Mouse (Mus musculus) heart, embryonic 16.5 days (tissue): ENCODE results near the gene Pik3ip1. TPM values are rescaled to one million over a fixed set of nuclear protein-coding genes. Genes with fewer than 3 reads are reported as not detected.

ENCODE experiments used
- ATAC-seq: fragments of 200-750 bp; cut with Nextera tagmentation; replicated peaks from 2 replicates; pipeline ENCODE4 v1.8.0; 2017; ENCODE audit warnings: moderate number of reproducible peaks; ENCODE audit not compliant: insufficient read depth, low FRiP score; ENCODE audit errors: extremely low read depth
- H3K27ac ChIP-seq: fragments of 300-500 bp; sonication (generic); 2 replicates; pipeline ENCODE4 v1.5.1; 2014; ENCODE audit warnings: mild to moderate bottlenecking, low read length, control low read depth, moderate library complexity
- H3K27me3 ChIP-seq: fragments of 300-500 bp; sonication (generic); 2 replicates; pipeline ENCODE4 v1.6.1; 2014; ENCODE audit warnings: low read length, mixed read lengths; ENCODE audit not compliant: control insufficient read depth, insufficient read depth
- H3K36me3 ChIP-seq: fragments of 300-500 bp; sonication (generic); 2 replicates; pipeline ENCODE4 v1.6.1; 2014; ENCODE audit not compliant: control insufficient read depth, insufficient read depth
- H3K4me1 ChIP-seq: fragments of 300-500 bp; sonication (generic); 2 replicates; pipeline ENCODE4 v1.6.1; 2014; ENCODE audit warnings: low read length, mixed read lengths; ENCODE audit not compliant: control insufficient read depth, insufficient read depth
- H3K4me2 ChIP-seq: fragments of 300-500 bp; sonication (generic); 2 replicates; pipeline ENCODE4 v1.6.1; 2014; ENCODE audit warnings: low read depth, mild to moderate bottlenecking, control low read depth, low read length
- H3K4me3 ChIP-seq: fragments of 300-500 bp; sonication (generic); 2 replicates; pipeline ENCODE4 v1.5.1; 2014; ENCODE audit warnings: mild to moderate bottlenecking, control low read depth, low read length
- H3K9ac ChIP-seq: fragments of 300-500 bp; sonication (generic); 2 replicates; pipeline ENCODE4 v1.6.1; 2014; ENCODE audit warnings: low read length, control low read depth
- H3K9me3 ChIP-seq: fragments of 300-500 bp; sonication (generic); replicated peaks from 2 replicates; pipeline ENCODE4 v1.6.1; 2016; ENCODE audit warnings: low read length; ENCODE audit not compliant: control insufficient read depth
- WGBS: fragments of 180-500 bp; shearing (Covaris S2); extraction: QIAGEN DNeasy Blood & Tissue Kit; methylation state at CpG from one replicate; pipeline ENCODE4 v1.1.7; 2014; 5-methylcytosine and 5-hydroxymethylcytosine counted together
- polyA plus RNA-seq: library from polyadenylated mRNA; unstranded; fragments of >200 nt; fragmentation: Nextera tagmentation; extraction: Ambion mirVana; gene quantifications from 2 replicates; pipeline ENCODE4 v1.2.1, GENCODE M21; 2015

Pik3ip1 gene
- polyA plus RNA-seq, 1 experiment from 2014 or later, result 40.9 TPM

DNA sequence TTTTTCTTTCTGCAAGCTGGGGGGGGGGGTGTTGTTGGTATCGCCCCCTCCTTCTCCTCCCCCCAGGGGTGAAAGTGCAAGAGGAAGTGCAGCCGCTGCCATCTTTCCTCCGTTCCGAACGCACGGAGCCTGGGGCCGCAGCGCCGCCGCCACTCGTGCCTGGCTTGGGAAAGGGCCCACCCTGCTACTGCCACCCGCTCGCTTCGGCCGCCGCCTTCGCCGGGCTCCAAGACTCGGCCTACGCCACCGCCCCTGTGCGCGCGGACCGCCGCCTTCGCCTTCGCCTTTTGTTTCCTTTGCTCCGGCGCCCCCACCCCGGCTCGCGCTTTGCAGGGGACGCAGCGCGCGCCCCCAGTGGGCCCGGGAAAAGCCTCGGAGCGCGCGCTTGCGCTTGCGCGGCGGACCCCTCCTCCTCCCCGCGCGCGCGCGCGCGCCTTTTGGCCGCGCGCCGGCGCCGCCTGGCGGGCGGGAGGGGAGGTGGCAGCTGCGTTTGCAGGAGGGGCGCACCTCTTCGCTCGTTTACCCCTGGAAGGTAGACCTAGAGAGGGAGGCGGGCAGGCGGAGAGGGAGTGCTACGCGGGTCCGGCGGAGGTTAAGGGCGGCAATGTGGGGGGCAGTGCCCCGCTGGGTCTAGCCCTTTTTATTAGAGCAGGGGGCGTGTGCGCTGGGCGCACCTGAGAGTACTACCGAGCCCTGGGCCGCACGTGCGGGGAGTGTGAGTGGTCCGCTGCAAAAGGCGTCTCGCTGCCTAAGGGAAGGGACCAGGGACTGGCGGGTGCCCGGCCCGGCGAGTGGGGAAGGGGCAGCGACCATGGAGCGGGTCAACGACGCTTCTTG lies 40.2 kb upstream of the Pik3ip1 start:
- Histone ChIP-seq H3K27ac (peak overlapping the region; percentile 100), H3K4me1 (peaks cover 29% of the 10 kb centered on the region), H3K27me3 (no peaks in the 10 kb centered on the region), H3K9me3 (no peaks in the 10 kb centered on the region), H3K4me3 (peak overlapping the region; percentile 90), H3K4me2 (peak overlapping the region; percentile 95), H3K36me3 (peaks cover 14% of the 10 kb centered on the region), H3K9ac (peak overlapping the region; percentile 99)
- WGBS, result under 1% methylated on average over 85 of the region's 92 CpGs
- ATAC-seq, result peak; percentile 54

DNA sequence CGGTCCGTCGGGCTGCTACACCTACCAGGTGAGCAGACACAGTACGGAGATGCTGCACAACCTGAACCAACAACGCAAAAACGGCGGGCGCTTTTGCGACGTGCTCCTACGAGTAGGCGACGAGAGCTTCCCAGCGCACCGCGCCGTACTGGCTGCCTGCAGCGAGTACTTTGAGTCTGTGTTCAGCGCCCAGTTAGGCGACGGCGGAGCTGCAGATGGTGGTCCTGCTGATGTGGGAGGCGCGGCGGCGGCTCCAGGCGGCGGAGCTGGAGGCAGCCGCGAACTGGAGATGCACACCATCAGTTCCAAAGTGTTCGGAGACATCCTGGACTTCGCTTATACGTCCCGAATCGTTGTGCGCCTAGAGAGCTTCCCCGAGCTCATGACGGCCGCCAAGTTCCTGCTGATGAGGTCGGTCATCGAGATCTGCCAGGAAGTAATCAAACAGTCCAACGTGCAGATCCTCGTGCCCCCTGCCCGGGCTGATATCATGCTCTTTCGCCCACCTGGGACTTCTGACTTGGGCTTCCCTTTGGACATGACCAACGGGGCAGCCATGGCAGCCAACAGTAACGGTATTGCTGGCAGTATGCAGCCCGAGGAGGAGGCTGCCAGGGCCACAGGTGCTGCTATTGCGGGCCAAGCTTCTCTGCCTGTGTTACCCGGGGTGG lies 39.4 kb upstream of the Pik3ip1 start:
- Histone ChIP-seq H3K4me1 (peaks cover 34% of the 10 kb centered on the region), H3K4me2 (peak overlapping the region; percentile 95), H3K27ac (peak overlapping the region; percentile 100), H3K9ac (peak overlapping the region; percentile 99), H3K4me3 (peak overlapping the region; percentile 90), H3K36me3 (peaks cover 17% of the 10 kb centered on the region), H3K27me3 (no peaks in the 10 kb centered on the region), H3K9me3 (no peaks in the 10 kb centered on the region)
- WGBS, result under 1% methylated on average over 50 of the region's 50 CpGs
- ATAC-seq, result peak; percentile 0; the same call in 1 of the 2 replicates

DNA sequence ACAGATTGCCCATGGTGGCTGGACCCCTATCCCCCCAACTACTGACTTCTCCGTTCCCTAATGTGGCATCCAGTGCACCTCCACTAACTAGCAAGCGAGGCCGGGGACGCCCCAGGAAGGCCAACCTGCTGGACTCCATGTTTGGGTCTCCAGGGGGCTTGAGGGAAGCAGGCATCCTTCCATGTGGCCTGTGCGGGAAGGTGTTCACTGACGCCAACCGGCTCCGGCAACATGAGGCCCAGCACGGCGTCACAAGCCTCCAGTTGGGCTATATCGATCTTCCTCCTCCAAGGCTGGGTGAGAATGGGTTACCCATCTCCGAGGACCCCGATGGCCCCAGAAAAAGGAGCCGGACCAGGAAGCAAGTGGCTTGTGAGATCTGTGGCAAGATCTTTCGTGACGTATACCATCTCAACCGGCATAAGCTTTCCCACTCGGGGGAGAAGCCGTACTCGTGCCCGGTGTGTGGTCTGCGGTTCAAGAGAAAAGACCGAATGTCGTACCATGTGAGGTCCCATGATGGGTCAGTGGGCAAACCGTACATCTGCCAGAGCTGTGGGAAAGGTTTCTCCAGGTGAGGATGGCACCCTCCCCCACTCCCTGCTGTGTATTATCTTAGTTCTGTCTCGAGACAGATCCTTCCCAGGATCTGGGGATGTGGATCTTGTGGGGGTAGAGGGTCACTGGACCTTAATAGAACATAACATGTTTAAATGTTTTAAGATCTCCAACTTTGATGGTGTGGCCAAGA lies 38.7 kb upstream of the Pik3ip1 start:
- 3% methylated on average over 26 of the region's 26 CpGs for WGBS

DNA sequence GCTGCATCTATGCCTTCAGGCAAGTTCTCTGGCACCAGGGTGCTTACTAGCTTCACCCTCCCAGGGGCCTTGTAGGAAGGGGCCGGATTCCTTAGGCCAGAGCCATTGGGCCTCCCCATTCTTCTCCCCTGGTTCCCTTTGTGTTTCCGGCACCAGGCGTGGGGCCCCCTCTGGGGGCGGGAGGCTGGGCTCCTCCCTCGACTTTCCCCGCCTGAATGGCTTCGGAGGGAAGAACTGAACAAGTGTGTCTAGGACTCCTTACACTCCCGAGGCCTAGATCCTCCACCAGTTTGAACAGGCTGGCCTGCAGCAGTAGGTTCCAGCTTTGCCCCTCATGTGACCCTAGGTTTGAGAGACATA lies 38.2 kb upstream of the Pik3ip1 start:
- under 1% methylated on average over 8 of the region's 8 CpGs for WGBS
- Histone ChIP-seq H3K27me3 (no peaks in the 10 kb centered on the region), H3K4me1 (peaks cover 41% of the 10 kb centered on the region), H3K4me3 (peak overlapping the region; percentile 90), H3K9ac (peak overlapping the region; percentile 99), H3K36me3 (peaks cover 23% of the 10 kb centered on the region), H3K27ac (peak overlapping the region; percentile 100), H3K9me3 (no peaks in the 10 kb centered on the region), H3K4me2 (peak overlapping the region; percentile 95)
- ATAC-seq, result no peak

More for the DNA sequence above, 38.7 kb upstream of the Pik3ip1 start:
- H3K27me3 ChIP-seq, result no peaks in the 10 kb centered on the region
- H3K4me3 ChIP-seq, result peak overlapping the region; percentile 90
- H3K27ac ChIP-seq, result peak overlapping the region; percentile 100
- H3K9me3 ChIP-seq, result no peaks in the 10 kb centered on the region
- H3K4me1 ChIP-seq, result peaks cover 41% of the 10 kb centered on the region
- H3K4me2 ChIP-seq, result peak overlapping the region; percentile 95
- no peak for ATAC-seq
- peak overlapping the region; percentile 99 for H3K9ac ChIP-seq
- peaks cover 22% of the 10 kb centered on the region for H3K36me3 ChIP-seq

DNA sequence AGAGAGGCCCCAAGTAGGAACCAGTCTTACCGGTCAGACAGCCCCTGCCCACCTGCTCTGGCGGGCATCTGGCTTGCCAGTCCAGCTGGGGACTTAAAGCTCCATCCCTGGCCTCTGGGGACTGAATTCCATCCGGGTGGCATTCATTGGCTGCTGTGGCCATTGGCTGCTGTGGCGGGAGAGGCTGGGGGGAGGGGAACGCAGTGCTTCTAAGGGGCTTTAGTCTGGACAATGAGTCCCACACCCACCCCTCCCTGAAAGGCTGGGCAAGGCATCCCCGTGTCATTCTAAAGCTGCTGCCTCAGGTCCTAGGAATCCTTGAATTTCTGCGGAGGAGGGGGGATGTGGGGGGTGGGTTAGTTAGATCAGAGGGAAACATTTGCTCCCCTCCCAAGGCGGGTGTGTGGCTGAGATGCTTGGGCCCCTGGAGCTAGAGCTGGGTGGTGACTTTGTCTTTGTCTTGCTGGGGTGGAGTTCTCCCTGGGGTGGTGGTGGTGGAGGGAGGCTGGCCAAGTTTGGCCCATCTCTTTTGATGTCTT lies 37.4 kb upstream of the Pik3ip1 start:
- peak overlapping the region; percentile 99 for H3K9ac ChIP-seq
- peaks cover 29% of the 10 kb centered on the region for H3K36me3 ChIP-seq
- no peak for ATAC-seq
- H3K4me1 ChIP-seq, result peaks cover 41% of the 10 kb centered on the region
- H3K9me3 ChIP-seq, result no peaks in the 10 kb centered on the region
- WGBS, result 1% methylated on average over 8 of the region's 8 CpGs
- H3K27ac ChIP-seq, result peak overlapping the region; percentile 100
- H3K27me3 ChIP-seq, result no peaks in the 10 kb centered on the region
- peak overlapping the region; percentile 95 for H3K4me2 ChIP-seq
- peak overlapping the region; percentile 90 for H3K4me3 ChIP-seq

DNA sequence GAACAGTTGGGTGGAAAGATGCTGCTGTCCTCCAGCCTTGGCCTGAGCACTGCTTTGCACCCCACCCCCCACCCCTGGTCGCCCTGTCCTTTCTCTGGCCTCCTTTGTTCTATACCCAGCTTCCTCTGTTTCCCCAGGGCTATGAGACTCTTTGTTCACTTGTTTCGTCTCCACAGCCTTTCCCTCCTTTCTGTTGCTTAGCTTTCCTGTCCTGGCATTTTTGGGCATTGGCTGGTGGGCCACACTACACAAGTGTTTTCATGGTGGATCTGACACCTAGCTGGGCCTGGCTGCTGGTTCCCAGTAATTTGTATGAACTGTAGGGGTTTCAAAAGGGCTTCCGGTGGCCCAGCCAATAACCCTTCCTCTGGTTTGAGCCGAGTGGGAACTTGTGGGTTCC lies 36.8 kb upstream of the Pik3ip1 start:
- peaks cover 29% of the 10 kb centered on the region for H3K36me3 ChIP-seq

DNA sequence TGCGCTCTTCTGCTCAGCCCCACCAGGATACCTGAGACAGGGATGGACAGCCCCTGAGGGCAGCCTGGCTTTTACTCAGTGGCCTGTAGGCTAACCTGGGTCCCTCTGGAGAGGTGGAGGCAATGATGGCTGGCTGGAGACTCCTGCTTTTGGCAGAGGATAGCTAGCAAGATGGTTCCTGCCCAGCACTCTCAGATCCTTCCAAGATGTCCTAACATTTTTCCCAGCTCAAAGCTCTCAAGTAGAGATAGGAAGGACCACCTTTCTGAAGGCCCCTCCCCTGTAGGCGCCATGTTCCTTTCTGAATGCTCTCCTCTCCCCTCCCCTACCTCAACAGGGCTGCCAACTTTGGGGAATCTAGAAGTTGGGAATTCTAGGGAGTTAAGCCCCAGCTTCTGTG lies 35.6 kb upstream of the Pik3ip1 start:
- H3K36me3 ChIP-seq, result peaks cover 39% of the 10 kb centered on the region
- ATAC-seq, result no peak
- peaks cover 36% of the 10 kb centered on the region for H3K4me1 ChIP-seq
- H3K4me2 ChIP-seq, result no peak overlapping the region
- H3K9ac ChIP-seq, result no peak overlapping the region
- H3K27ac ChIP-seq, result no peak overlapping the region
- H3K27me3 ChIP-seq, result no peaks in the 10 kb centered on the region
- no peaks in the 10 kb centered on the region for H3K9me3 ChIP-seq
- H3K4me3 ChIP-seq, result no peak overlapping the region
- WGBS, result 88% methylated on average over 2 of the region's 2 CpGs

More for the DNA sequence above, 36.8 kb upstream of the Pik3ip1 start:
- Histone ChIP-seq H3K27me3 (no peaks in the 10 kb centered on the region), H3K9ac (peak overlapping the region; percentile 99; the same call in 1 of the 2 replicates), H3K4me1 (peaks cover 37% of the 10 kb centered on the region), H3K9me3 (no peaks in the 10 kb centered on the region), H3K27ac (peak overlapping the region; percentile 100), H3K4me2 (peak overlapping the region; percentile 95), H3K4me3 (peak overlapping the region; percentile 90)
- ATAC-seq, result no peak
- WGBS, result 49% methylated on average over 4 of the region's 4 CpGs

DNA sequence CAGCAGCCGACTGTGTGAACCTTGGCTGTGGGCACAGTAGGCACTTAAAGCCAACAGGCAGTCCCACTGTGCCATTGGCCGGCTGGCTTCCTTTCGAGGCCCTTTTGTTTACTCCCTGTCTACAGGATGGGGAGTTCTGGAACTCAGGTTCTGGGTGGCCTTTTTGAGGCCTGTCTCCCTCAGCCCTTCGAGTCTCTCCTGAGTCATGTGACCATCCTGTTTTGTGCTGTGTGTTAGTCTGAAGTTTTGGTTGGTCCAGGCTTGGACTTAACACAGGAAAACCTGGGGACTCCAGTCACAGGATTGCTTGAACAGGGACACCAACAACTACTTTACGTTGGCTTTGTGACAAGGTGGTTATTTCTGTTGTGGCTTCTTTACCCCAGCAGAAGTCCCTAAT lies 34.1 kb upstream of the Pik3ip1 start:
- Histone ChIP-seq H3K9me3 (no peaks in the 10 kb centered on the region), H3K4me2 (no peak overlapping the region), H3K4me3 (no peak overlapping the region), H3K4me1 (peaks cover 35% of the 10 kb centered on the region), H3K27me3 (no peaks in the 10 kb centered on the region), H3K9ac (no peak overlapping the region), H3K27ac (no peak overlapping the region), H3K36me3 (peaks cover 51% of the 10 kb centered on the region)
- ATAC-seq, result no peak
- WGBS, result 63% methylated on average over 5 of the region's 5 CpGs
